Mouse (Mus musculus): Measurements from ENCODE around the gene Phyhd1.

Phyhd1 gene

DNA sequence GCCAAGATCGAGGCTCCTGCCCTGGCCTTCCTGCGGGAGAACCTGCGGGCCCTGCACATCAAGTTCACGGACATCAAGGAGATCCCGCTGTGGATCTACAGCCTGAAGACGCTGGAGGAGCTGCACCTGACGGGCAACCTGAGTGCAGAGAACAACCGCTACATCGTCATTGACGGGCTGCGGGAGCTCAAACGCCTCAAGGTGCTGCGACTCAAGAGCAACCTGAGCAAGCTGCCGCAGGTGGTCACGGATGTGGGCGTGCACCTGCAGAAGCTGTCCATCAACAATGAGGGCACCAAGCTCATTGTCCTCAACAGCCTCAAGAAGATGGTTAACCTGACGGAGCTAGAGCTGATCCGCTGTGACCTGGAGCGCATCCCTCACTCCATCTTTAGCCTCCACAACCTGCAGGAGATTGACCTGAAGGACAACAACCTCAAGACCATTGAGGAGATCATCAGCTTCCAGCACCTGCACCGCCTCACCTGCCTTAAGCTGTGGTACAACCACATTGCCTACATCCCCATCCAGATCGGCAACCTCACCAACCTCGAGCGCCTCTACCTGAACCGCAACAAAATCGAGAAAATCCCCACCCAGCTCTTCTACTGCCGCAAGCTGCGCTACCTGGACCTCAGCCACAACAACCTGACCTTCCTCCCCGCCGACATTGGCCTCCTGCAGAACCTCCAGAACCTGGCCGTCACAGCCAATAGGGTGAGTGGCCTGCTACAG, 9.2 kb upstream of the Phyhd1 start:
- no peak for DNase-seq (ENCODE audit: low spot score in 2 of 2)

GRCm38 (mm10) chr2:30257699-30258460, 8.1 kb upstream of the Phyhd1 start:
- no peak for DNase-seq (ENCODE audit: low spot score in 2 of 2)

- peak in 1 of 2 experiments; percentile 56 for DNase-seq (ENCODE audit: low spot score in 2 of 2)
Measured at GRCm38 (mm10) chr2:30258600-30258999, 7.4 kb upstream of the Phyhd1 start.

DNA sequence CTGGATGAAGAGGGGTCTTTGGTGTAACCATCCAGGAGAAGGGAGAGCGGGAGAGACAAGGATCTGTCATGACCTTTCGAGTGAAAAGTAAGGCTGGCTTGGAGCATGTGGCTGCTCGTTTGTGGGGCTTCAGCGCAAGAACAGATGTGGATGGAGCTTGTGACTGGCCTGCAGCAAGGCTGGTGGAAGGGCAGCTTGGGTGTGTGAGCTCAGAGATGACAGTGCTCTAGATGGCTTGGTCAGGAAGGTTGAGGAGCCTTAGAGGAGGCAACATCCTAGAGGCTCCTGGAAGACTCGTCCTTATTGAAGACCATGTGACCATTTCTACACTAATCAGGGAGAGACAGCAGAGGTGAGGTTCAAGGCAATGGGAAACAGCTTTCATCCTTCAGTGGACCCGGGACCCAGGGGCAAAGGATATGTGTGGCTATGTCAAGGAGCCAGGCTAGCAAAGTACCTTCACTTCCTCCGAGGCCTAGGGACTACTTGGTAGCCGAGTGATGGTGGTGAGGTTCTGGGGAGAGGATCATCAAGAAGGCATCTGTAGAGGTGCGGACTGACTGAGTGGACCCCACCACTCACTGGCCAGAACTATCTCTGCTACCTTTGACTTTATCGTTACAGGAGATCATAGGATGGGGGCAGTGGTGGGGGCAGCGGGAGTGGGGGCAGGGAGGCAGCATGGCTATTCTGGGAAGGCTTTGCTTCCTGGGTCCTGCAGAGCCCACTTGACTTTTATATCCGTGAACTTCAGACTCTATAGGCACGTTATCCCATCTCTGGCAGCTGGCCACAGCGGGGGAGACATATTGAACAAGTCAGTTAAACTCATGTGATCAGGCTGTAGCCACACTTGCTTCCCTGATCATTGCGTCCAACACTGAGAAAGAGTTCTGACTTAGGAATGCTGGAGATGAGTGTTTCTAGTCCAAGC, 6.6 kb upstream of the Phyhd1 start:
- DNase-seq (ENCODE audit: low spot score in 2 of 2) = no peak

GRCm38 (mm10) chr2:30261064-30261736, 4.8 kb upstream of the Phyhd1 start:
- no peak for DNase-seq (ENCODE audit: low spot score in 2 of 2)

GRCm38 (mm10) chr2:30261921-30262839, 3.8 kb upstream of the Phyhd1 start:
- no peak for DNase-seq (ENCODE audit: low spot score in 2 of 2)

GRCm38 (mm10) chr2:30262840-30263441, 3.1 kb upstream of the Phyhd1 start:
- peak in 1 of 2 experiments; percentile 65 for DNase-seq (ENCODE audit: low spot score in 2 of 2)

- no peak for DNase-seq (ENCODE audit: low spot score in 2 of 2)
Measured at GRCm38 (mm10) chr2:30263811-30264210, 2.2 kb upstream of the Phyhd1 start.

DNA sequence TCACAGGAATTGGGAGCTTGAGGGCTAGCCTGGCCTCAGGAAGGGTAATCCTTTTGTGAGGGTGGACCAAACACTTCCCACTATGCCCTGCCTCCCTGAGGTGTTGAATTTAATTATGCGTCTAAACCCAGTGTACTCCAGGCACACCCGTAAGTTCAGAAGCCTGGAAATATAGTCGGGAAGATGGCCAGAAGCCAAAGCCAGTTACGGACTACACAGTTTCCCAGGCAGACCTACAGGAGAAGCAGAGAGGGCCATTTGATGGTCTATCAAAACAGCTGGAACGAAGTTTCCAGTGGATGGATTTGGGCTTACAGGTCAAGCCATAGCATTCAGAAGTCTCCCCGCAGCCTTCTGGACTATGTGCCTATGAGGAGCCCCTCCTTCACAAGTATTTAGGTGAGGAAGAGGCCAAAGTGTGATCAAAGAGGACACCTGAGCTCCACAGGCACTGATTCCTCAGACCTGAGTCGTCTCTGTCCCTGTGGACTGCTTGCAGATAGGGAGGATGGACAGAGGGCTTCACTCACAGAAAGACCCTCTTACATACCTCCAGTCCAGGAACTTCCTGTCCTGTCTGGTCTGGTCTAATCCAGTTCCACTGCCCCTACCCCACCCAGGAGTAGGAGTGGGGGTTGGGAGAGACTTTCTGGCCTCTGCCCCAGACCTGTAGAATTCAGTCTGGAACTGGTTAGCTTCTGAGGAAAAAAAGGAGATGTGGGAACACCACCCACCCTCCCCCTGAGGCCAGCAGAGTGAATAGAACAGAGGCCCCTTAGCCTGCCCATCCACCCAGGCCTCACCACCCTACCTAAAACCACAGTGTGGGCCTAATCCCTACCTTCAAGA, 1.1 kb upstream of the Phyhd1 start:
- no peak for DNase-seq (ENCODE audit: low spot score in 2 of 2)

GRCm38 (mm10) chr2:30266392-30266941, 464 bp downstream of the Phyhd1 start:
- peak in 1 of 2 experiments; percentile 86 for DNase-seq (ENCODE audit: low spot score in 2 of 2)

GRCm38 (mm10) chr2:30267466-30267865, 1.5 kb downstream of the Phyhd1 start:
- DNase-seq (ENCODE audit: low spot score in 2 of 2) = no peak

DNA sequence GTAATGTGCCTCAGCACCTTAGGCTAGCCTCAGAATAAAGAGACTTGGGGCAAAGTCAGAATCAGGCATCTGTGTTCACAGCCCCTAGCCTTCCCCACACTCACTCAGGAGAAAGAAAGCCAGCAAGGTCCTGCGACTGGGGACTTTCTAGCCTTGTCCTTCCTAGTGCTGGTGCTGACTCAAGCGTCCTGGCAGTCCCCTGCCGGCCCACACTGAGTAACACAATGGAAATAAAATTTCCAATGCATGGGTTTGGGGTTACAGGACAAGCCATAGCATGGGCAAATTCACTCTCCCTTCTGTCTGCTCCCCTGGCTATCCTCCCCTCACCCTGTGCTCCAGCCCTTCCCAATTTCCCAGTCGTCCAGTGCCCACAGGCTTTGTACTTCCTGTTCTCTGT, 2.4 kb downstream of the Phyhd1 start:
- no peak for DNase-seq (ENCODE audit: low spot score in 2 of 2)

DNA sequence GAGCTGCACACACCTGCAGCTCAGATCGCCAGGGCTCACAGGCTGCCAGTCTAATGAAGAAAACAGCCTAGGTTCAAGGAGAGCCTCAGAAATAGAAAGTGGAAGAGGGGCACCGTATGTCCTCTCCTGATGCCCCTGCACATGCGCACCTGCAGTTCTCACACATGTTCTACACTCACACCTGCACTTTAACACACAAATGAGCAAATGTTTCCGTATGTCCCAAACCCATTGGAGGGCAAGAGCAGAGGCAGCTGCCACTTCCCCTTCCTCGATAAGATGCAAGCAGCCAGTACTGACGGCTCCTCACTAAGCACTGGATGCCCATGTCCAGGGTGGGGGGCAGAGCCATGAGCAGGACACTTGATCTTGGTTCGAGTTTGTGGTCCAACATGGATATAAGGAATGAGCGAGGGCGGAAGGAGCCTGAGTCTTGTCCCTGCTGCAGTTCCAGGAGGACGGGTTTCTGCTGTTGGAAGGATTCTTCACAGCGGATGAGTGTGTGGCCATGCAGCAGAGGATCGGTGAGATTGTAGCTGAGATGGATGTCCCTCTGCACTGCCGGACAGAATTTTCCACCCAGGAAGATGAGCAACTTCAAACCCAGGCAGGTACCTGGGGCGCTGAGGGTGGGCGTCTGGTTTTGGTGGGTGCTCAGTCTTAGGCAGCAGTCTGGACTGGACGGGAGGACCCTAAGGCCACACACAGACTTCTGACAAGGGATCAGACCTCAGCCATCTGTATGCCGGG, 3.4 kb downstream of the Phyhd1 start:
- DNase-seq (ENCODE audit: low spot score in 2 of 2) = no peak

- peak; percentile 65 to 76 for DNase-seq (ENCODE audit: low spot score in 2 of 2)
Measured at GRCm38 (mm10) chr2:30270134-30270533, 4.1 kb downstream of the Phyhd1 start.

DNA sequence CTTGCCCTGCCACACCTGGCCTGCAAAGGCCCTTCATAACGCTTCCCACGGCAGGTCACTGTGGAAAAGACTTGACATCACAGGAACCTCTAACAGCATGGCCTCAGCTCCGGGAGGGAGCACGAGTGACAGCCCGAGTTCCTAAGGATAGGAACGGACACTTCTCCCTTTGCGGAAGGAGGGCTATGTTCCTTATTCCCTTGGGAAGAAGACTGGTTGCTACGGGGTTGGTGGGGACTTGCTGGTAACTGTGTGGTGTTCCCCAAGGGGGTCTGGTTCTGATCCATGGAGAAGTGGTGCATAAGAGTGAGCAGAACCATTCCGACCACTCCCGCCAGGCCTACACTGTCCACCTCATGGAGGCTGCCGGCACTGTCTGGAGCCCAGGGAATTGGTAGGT, 14.7 kb downstream of the Phyhd1 start, which contains the start of gene Gm28038:
Gene Gm28038 (plus strand): TSS at position 301 of the 400 bp plus-strand sequence.
- no peak for DNase-seq (ENCODE audit: low spot score in 2 of 2)

DNA sequence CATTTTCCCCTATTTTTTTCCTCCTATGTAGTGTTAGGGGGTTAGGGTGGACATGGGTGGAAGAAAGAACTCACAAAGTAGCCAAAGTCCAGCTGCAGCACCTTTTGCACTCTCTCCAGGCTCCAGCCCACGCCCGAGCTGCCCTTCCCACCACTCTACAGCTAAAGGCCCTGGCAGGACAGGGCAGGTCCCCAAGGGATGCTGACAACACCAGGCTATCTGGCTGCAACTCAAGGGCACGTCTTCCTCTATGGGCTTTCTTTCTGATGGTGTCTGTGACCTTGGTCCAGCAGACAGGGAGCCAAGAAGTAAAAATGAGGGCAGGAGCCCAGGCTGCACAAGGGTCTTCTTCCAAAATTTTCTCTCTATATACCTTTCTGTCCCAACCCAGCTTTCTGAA, 15.6 kb downstream of the Phyhd1 start:
- DNase-seq (ENCODE audit: low spot score in 2 of 2) = no peak

DNA sequence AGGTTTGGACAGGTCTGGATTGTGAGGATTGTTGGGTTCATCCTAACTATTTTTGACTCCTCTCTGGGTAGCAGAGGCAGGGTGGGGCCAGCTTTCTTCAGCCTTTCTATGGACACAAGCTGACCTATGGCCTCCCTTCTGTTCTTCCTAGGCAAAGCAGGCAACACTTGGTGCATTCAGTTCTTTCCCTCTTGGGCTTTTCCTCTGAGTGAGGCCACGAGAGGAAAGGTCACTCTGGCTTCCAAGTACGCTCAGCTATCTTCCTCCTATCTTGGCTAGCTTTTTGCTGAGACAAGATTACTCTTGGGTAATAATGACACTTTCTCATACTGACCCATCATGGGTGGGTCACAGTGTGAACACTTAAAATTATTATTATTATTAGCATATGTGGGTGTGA, 17.2 kb downstream of the Phyhd1 start:
- DNase-seq (ENCODE audit: low spot score in 2 of 2) = no peak

DNA sequence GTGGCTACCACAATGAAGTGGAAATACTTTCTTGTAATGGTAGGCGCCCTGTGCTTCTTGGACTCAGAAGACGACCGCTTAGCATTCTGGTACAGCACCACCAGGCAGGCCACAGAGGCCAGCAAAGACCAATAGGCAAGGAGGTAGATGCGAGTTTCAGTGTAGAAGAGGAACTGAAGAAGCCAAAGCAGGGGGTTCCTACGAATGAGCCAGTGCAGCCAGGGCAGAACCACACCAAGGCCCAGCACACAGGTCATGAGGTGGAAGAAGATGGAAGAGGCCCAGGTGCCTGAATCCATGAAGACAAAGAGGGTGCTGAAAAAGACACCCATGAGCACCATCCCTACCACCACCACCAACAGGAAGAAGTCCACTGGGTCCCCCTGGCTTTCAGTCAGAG, 19.0 kb downstream of the Phyhd1 start:
- no peak for DNase-seq (ENCODE audit: low spot score in 2 of 2)
